Mouse (Mus musculus): ENCODE results near the gene 2310030G06Rik. TPM values are rescaled to one million over a fixed set of nuclear protein-coding genes. Genes with fewer than 3 reads are reported as not detected.

The 2310030G06Rik gene
- polyA plus RNA-seq, 1 experiment = 23.7 TPM

GRCm38 (mm10) chr9:50727171-50727924 is 19.0 kb downstream of the 2310030G06Rik start:
- no peak overlapping the region for H3K27ac ChIP-seq (ENCODE audit: insufficient read depth, low read length)
- no peaks in the 10 kb centered on the region for H3K9me3 ChIP-seq (replicated peaks; ENCODE audit: control insufficient read depth, insufficient read depth, low read length, poor library complexity, severe bottlenecking)
- no peaks in the 10 kb centered on the region for H3K27me3 ChIP-seq (ENCODE audit: control insufficient read depth, insufficient read depth, low read length, poor library complexity, severe bottlenecking)
- peak overlapping the region; percentile 67 for H3K4me3 ChIP-seq (ENCODE audit: low read depth, low read length)
- no peaks in the 10 kb centered on the region for H3K4me1 ChIP-seq (ENCODE audit: control insufficient read depth, insufficient read depth, low read length)
- H3K36me3 ChIP-seq (ENCODE audit: control insufficient read depth, insufficient read depth, low read length, poor library complexity, severe bottlenecking) = no peaks in the 10 kb centered on the region
- peak overlapping the region; percentile 38 for H3K9ac ChIP-seq (ENCODE audit: low read depth, poor library complexity, severe bottlenecking)
- TF ChIP-seq POLR2A (IDR thresholded peaks at IDR 0.05; ENCODE audit: insufficient read depth, low read length) (no peak), EP300 (IDR thresholded peaks at IDR 0.05; ENCODE audit: insufficient read depth, low read depth, low read length) (no peak), CTCF (IDR thresholded peaks at IDR 0.05; ENCODE audit: low read depth, low read length) (no peak)

DNA sequence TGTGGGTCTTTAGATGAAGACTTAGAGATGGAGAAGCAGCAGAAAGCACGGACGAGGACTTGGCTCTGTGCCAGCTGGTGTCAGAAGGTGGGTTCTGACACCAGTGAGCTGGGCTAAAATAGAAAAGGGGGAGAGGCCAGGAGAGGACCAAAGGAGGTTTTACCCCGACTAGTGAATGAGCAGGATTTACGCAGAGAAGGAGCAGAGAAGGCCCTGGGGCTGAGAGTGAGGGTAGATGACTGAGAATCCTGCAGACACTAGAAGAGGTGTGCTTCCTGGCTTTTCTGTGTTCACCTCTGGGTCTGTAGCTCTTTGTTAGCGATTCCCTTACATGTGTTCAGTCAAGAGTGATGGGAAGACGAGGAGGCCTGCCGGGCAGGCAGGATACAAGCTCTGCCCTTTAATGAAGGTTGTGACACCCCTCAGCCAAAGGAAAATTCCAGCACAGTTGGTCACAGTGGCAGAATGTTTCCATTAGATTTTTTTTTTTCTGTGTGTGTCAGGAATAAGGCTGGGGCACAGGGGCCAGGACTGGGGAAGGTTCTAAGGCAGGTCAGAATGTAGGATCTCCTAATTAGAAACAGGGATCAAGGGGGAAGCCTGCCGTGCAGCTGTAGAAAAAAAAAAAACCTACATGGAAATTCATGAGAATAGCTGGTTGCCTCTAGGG is 20.3 kb downstream of the 2310030G06Rik start:
- peaks cover 2% of the 10 kb centered on the region for H3K4me1 ChIP-seq (ENCODE audit: control insufficient read depth, insufficient read depth, low read length)
- no peak overlapping the region for H3K4me3 ChIP-seq (ENCODE audit: low read depth, low read length)
- H3K36me3 ChIP-seq (ENCODE audit: control insufficient read depth, insufficient read depth, low read length, poor library complexity, severe bottlenecking) = no peaks in the 10 kb centered on the region
- no peaks in the 10 kb centered on the region for H3K27me3 ChIP-seq (ENCODE audit: control insufficient read depth, insufficient read depth, low read length, poor library complexity, severe bottlenecking)
- no peaks in the 10 kb centered on the region for H3K9me3 ChIP-seq (replicated peaks; ENCODE audit: control insufficient read depth, insufficient read depth, low read length, poor library complexity, severe bottlenecking)
- TF ChIP-seq EP300 (IDR thresholded peaks at IDR 0.05; ENCODE audit: insufficient read depth, low read depth, low read length) (no peak), CTCF (IDR thresholded peaks at IDR 0.05; ENCODE audit: low read depth, low read length) (no peak), POLR2A (IDR thresholded peaks at IDR 0.05; ENCODE audit: insufficient read depth, low read length) (no peak)
- no peak overlapping the region for H3K9ac ChIP-seq (ENCODE audit: low read depth, poor library complexity, severe bottlenecking)
- H3K27ac ChIP-seq (ENCODE audit: insufficient read depth, low read length) = no peak overlapping the region

DNA sequence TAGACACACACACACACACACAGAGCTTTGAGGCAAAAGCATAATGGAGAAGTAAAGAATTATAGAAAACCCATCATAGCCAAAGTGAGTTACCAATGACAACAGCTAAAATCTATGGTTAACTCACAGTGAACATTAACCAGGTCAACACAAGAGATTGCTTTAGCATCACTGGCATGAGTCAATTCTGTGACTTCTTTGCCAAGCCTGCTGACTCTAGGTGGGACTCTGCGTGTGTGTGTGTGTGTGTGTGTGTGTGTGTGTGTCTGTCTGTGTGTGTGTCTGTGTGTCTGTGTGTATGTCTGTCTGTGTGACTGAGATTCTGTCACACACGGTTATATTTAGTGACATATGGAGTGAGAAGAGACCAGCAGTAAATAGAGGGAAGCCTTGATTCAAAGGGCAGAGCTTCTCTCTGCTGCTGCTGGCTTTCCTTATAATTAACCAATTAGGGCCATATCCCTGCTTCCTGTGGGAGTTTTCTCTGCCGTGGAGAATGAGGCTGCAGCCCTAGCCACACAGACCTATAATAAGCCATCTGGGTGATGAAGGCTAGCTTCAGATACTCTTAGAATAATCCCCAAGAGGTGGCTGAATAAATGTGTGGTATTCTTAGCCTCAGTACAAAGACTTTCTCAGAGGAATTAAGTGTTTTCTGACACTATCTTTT is 21.5 kb downstream of the 2310030G06Rik start:
- no peaks in the 10 kb centered on the region for H3K36me3 ChIP-seq (ENCODE audit: control insufficient read depth, insufficient read depth, low read length, poor library complexity, severe bottlenecking)
- no peaks in the 10 kb centered on the region for H3K9me3 ChIP-seq (replicated peaks; ENCODE audit: control insufficient read depth, insufficient read depth, low read length, poor library complexity, severe bottlenecking)
- no peak overlapping the region for H3K9ac ChIP-seq (ENCODE audit: low read depth, poor library complexity, severe bottlenecking)
- H3K27ac ChIP-seq (ENCODE audit: insufficient read depth, low read length) = no peak overlapping the region
- no peak overlapping the region for H3K4me3 ChIP-seq (ENCODE audit: low read depth, low read length)
- H3K4me1 ChIP-seq (ENCODE audit: control insufficient read depth, insufficient read depth, low read length) = peaks cover 2% of the 10 kb centered on the region
- no peaks in the 10 kb centered on the region for H3K27me3 ChIP-seq (ENCODE audit: control insufficient read depth, insufficient read depth, low read length, poor library complexity, severe bottlenecking)
- no peak for TF ChIP-seq CTCF (IDR thresholded peaks at IDR 0.05; ENCODE audit: low read depth, low read length)
- no peak for TF ChIP-seq EP300 (IDR thresholded peaks at IDR 0.05; ENCODE audit: insufficient read depth, low read depth, low read length)
- no peak for TF ChIP-seq POLR2A (IDR thresholded peaks at IDR 0.05; ENCODE audit: insufficient read depth, low read length)

DNA sequence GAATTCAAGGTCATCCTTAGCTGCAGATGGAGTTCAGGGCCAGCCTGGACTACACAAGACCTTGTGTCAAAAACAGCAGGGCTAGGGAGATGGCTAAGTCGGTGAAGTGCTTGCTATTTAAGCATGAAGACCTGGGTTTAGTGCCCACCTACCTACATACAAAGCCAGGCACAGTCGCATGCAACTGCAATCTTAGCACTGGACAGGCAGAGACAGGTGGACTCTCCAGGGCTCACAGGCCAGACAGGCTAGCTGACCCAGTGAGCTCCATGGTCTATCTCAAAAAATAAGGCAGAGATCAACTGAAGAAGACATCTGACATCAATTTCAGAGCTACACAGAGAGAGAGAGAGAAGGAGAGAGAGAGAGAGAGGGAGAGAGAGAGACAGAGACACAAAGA is 22.2 kb downstream of the 2310030G06Rik start:
- peaks cover 2% of the 10 kb centered on the region for H3K4me1 ChIP-seq (ENCODE audit: control insufficient read depth, insufficient read depth, low read length)
- H3K27me3 ChIP-seq (ENCODE audit: control insufficient read depth, insufficient read depth, low read length, poor library complexity, severe bottlenecking) = no peaks in the 10 kb centered on the region
- no peak overlapping the region for H3K4me3 ChIP-seq (ENCODE audit: low read depth, low read length)
- no peak for TF ChIP-seq POLR2A (IDR thresholded peaks at IDR 0.05; ENCODE audit: insufficient read depth, low read length)
- TF ChIP-seq CTCF (IDR thresholded peaks at IDR 0.05; ENCODE audit: low read depth, low read length) = no peak
- TF ChIP-seq EP300 (IDR thresholded peaks at IDR 0.05; ENCODE audit: insufficient read depth, low read depth, low read length) = no peak
- H3K9me3 ChIP-seq (replicated peaks; ENCODE audit: control insufficient read depth, insufficient read depth, low read length, poor library complexity, severe bottlenecking) = no peaks in the 10 kb centered on the region
- no peaks in the 10 kb centered on the region for H3K36me3 ChIP-seq (ENCODE audit: control insufficient read depth, insufficient read depth, low read length, poor library complexity, severe bottlenecking)
- H3K27ac ChIP-seq (ENCODE audit: insufficient read depth, low read length) = no peak overlapping the region
- no peak overlapping the region for H3K9ac ChIP-seq (ENCODE audit: low read depth, poor library complexity, severe bottlenecking)

GRCm38 (mm10) chr9:50723406-50723805 is 22.9 kb downstream of the 2310030G06Rik start:
- Histone ChIP-seq H3K9me3 (replicated peaks; ENCODE audit: control insufficient read depth, insufficient read depth, low read length, poor library complexity, severe bottlenecking) (no peaks in the 10 kb centered on the region), H3K36me3 (ENCODE audit: control insufficient read depth, insufficient read depth, low read length, poor library complexity, severe bottlenecking) (no peaks in the 10 kb centered on the region), H3K27ac (ENCODE audit: insufficient read depth, low read length) (no peak overlapping the region), H3K4me1 (ENCODE audit: control insufficient read depth, insufficient read depth, low read length) (peaks cover 2% of the 10 kb centered on the region), H3K27me3 (ENCODE audit: control insufficient read depth, insufficient read depth, low read length, poor library complexity, severe bottlenecking) (no peaks in the 10 kb centered on the region), H3K9ac (ENCODE audit: low read depth, poor library complexity, severe bottlenecking) (no peak overlapping the region), H3K4me3 (ENCODE audit: low read depth, low read length) (no peak overlapping the region)
- TF ChIP-seq POLR2A (IDR thresholded peaks at IDR 0.05; ENCODE audit: insufficient read depth, low read length) = no peak
- TF ChIP-seq EP300 (IDR thresholded peaks at IDR 0.05; ENCODE audit: insufficient read depth, low read depth, low read length) = no peak
- TF ChIP-seq CTCF (IDR thresholded peaks at IDR 0.05; ENCODE audit: low read depth, low read length) = no peak

All from ES-Bruce4 (cell line).